21 mouse cellular contexts compared by ENCODE assay signal in genomic region chr10:121247545-121247944, GRCm38 (mm10).
"Had no signal": no experiment of that assay in that cellular context is flagged by ENCODE, and none has a peak within 500 bp of the region (broad histone marks: within the 10 kb centered on the region; RNA-seq: fewer than 3 reads in every experiment).

No protein-coding gene starts in this region.

- H3K9ac ChIP-seq: limb, embryonic 12.5 days; limb, embryonic 15.5 days; liver, embryonic 14.5 days; liver, postnatal 0 days; midbrain, embryonic 12.5 days; midbrain, embryonic 15.5 days; neural tube, embryonic 12.5 days; neural tube, embryonic 15.5 days had no signal

- H3K4me2 ChIP-seq: limb, embryonic 12.5 days; limb, embryonic 15.5 days; liver, embryonic 11.5 days; midbrain, embryonic 12.5 days; midbrain, embryonic 15.5 days; neural tube, embryonic 12.5 days; neural tube, embryonic 15.5 days had no signal

- H3K4me1 ChIP-seq: midbrain, embryonic 12.5 days; midbrain, embryonic 15.5 days had no signal

- H3K36me3 ChIP-seq: limb, embryonic 12.5 days; limb, embryonic 15.5 days; midbrain, embryonic 12.5 days; midbrain, embryonic 15.5 days; neural tube, embryonic 12.5 days; neural tube, embryonic 15.5 days had no signal

- DNase-seq: kidney, adult 9 months; kidney, postnatal 14 days; kidney, postnatal 4 days; left cerebral cortex, postnatal 4 days; liver, postnatal 0 days; right cerebral cortex, adult 18-20 months; right cerebral cortex, postnatal 14 days; right cerebral cortex, postnatal 4 days; thymus, adult 2 months; thymus, postnatal 14 days; thymus, postnatal 4 days had no signal

- H3K27me3 ChIP-seq: limb, embryonic 12.5 days; limb, embryonic 15.5 days; midbrain, embryonic 12.5 days; midbrain, embryonic 15.5 days; neural tube, embryonic 12.5 days; neural tube, embryonic 15.5 days had no signal

- H3K27ac ChIP-seq: limb, embryonic 12.5 days; limb, embryonic 15.5 days; liver, embryonic 14.5 days; macrophage; midbrain, embryonic 12.5 days; midbrain, embryonic 15.5 days; neural tube, embryonic 12.5 days; neural tube, embryonic 15.5 days; stomach, postnatal 0 days had no signal

- H3K4me3 ChIP-seq: limb, embryonic 12.5 days; limb, embryonic 15.5 days; midbrain, embryonic 12.5 days; midbrain, embryonic 15.5 days; neural tube, embryonic 12.5 days; neural tube, embryonic 15.5 days had no signal

- H3K9me3 ChIP-seq: limb, embryonic 12.5 days; limb, embryonic 15.5 days; midbrain, embryonic 12.5 days; midbrain, embryonic 15.5 days; neural tube, embryonic 12.5 days; neural tube, embryonic 15.5 days had no signal

- ATAC-seq: liver, postnatal 0 days; midbrain, embryonic 15.5 days had no signal
